Mouse (Mus musculus): Measurements from ENCODE around the gene Pja2. TPM values are rescaled to one million over a fixed set of nuclear protein-coding genes. Genes with fewer than 3 reads are reported as not detected.
"Not testable (repeated sequence)": the region's sequence is repeated elsewhere in the genome, so short reads cannot be mapped to it uniquely, and the experiment has no call there.

Gene Pja2
- polyA plus RNA-seq, 1 experiment: 33.2 TPM

DNA sequence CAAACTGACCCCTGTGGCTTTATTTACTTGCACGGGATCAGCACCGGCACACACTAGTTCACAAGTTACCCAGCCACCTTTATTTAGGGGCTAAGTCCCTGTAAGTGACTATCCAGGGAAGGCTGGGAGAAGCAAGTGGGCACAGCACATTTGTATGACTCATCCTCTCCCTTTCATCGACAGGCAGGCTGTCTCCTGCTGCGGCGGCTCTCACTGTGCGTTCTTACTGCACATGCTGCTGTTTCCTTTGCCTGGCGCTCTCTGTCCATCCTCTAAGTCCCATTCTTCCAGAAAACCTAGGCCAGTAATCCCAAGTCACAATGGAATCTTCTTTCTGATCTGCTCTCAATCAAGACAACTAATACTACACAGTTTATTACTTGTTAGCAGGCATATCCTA is 43.7 kb downstream of the Pja2 start:
- H3K4me1 ChIP-seq (ENCODE audit: control insufficient read depth, insufficient read depth, low read length): no peaks in the 10 kb centered on the region
- no peak overlapping the region for H3K4me3 ChIP-seq (ENCODE audit: insufficient read depth, low read length)
- no peak overlapping the region for H3K27ac ChIP-seq (ENCODE audit: insufficient read depth, low read depth, low read length)
- TF ChIP-seq CTCF (IDR thresholded peaks at IDR 0.05; ENCODE audit: low read depth, low read length) (no peak), POLR2A (IDR thresholded peaks at IDR 0.05; ENCODE audit: borderline replicate concordance, low read depth, low read length) (no peak)

GRCm38 (mm10) chr17:64286836-64287235 is 44.9 kb downstream of the Pja2 start:
- Histone ChIP-seq H3K4me3 (ENCODE audit: insufficient read depth, low read length) (no peak overlapping the region), H3K27ac (ENCODE audit: insufficient read depth, low read depth, low read length) (no peak overlapping the region), H3K4me1 (ENCODE audit: control insufficient read depth, insufficient read depth, low read length) (no peaks in the 10 kb centered on the region)
- TF ChIP-seq CTCF (IDR thresholded peaks at IDR 0.05; ENCODE audit: low read depth, low read length) (no peak), POLR2A (IDR thresholded peaks at IDR 0.05; ENCODE audit: borderline replicate concordance, low read depth, low read length) (no peak)

- H3K4me1 ChIP-seq (ENCODE audit: control insufficient read depth, insufficient read depth, low read length); H3K27ac ChIP-seq (ENCODE audit: insufficient read depth, low read depth, low read length); H3K4me3 ChIP-seq (ENCODE audit: insufficient read depth, low read length): not testable (repeated sequence)
These were observed 50.3 kb downstream of the Pja2 start for GRCm38 (mm10) chr17:64281368-64281767.

- H3K4me1 ChIP-seq (ENCODE audit: control insufficient read depth, insufficient read depth, low read length): no peaks in the 10 kb centered on the region
- H3K27ac ChIP-seq (ENCODE audit: insufficient read depth, low read depth, low read length): no peak overlapping the region
- TF ChIP-seq POLR2A (IDR thresholded peaks at IDR 0.05; ENCODE audit: borderline replicate concordance, low read depth, low read length) (no peak), CTCF (IDR thresholded peaks at IDR 0.05; ENCODE audit: low read depth, low read length) (no peak)
- H3K4me3 ChIP-seq (ENCODE audit: insufficient read depth, low read length): no peak overlapping the region
These were observed 54.0 kb downstream of the Pja2 start for GRCm38 (mm10) chr17:64277649-64278212.

DNA sequence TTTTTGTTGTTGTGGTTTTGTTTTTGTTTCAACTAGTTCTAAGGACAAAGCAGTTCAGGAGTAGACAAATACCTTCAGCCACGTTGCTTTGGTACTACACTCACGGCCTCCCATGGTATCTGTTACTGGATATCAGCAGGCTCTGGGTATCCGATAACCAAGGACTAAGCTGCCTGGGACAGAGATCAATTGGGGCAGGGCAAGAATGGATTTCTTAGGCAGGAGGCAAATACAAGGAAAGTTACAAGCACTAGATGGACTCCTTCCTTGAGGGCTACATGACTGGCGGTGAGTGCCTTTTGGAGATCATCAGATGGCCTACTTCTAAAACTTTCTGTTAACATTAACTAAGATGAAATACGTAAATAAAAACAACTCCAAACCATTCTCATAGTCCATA is 55.0 kb downstream of the Pja2 start:
- no peaks in the 10 kb centered on the region for H3K4me1 ChIP-seq (ENCODE audit: control insufficient read depth, insufficient read depth, low read length)
- no peak overlapping the region for H3K27ac ChIP-seq (ENCODE audit: insufficient read depth, low read depth, low read length)
- no peak for TF ChIP-seq CTCF (IDR thresholded peaks at IDR 0.05; ENCODE audit: low read depth, low read length)
- no peak for TF ChIP-seq POLR2A (IDR thresholded peaks at IDR 0.05; ENCODE audit: borderline replicate concordance, low read depth, low read length)
- H3K4me3 ChIP-seq (ENCODE audit: insufficient read depth, low read length): no peak overlapping the region

DNA sequence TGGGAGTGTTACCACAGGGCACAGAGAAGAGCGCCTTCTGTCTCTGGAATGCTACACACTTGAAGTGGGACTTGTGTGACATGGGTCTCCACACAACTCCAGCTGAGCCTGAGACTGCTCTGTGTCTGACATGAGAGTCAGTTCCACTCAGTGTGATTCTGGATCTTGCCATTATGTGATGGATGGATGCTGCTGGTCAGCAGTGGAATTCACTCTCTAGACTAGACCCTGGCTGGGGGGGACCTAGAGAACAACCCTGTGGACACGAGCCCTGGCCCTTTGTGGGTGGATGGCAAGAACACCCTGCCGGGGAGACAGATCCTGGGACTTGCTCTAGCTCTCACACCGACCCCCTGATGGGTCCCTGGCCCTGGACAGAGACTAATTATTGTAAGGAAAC is 56.5 kb downstream of the Pja2 start:
- H3K4me1 ChIP-seq (ENCODE audit: control insufficient read depth, insufficient read depth, low read length): no peaks in the 10 kb centered on the region
- H3K27ac ChIP-seq (ENCODE audit: insufficient read depth, low read depth, low read length): no peak overlapping the region
- TF ChIP-seq POLR2A (IDR thresholded peaks at IDR 0.05; ENCODE audit: borderline replicate concordance, low read depth, low read length): no peak
- no peak for TF ChIP-seq CTCF (IDR thresholded peaks at IDR 0.05; ENCODE audit: low read depth, low read length)
- H3K4me3 ChIP-seq (ENCODE audit: insufficient read depth, low read length): no peak overlapping the region

DNA sequence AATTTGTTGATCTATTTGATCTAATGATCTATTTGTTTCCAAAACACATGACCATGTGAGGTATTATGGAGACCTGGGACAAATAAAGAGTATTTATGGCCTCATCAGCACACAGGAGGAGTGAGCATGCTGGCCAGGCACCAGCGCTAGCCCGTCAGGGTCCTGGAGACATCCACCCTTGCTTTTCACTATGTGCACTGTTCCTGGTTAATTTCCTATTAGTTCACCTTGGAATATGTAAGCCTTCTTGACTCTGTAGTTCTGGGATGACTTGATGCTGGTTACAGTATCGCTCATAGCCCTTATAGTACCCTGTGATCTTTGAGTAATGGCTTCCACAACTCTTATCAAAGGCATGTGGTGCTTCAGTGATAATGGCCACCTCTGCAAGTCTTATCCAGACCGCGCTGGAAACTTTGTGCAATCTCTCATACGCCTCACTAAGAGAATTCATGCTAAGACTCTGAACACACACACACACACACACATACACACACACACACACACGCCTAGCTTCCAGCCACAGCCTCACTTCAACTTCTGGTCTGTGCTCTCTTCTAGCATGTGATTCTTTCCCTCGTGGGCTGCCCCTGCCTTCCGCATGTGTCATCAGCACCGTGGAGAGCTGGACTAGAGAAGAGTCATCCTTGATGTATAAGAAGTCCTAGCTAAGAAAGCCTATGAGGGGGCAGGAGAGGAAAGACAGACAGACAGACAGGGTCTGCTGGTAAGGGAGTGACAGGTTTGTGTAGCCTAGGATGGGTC is 57.2 kb downstream of the Pja2 start:
- H3K4me1 ChIP-seq (ENCODE audit: control insufficient read depth, insufficient read depth, low read length): no peaks in the 10 kb centered on the region

GRCm38 (mm10) chr17:64260571-64260970 is 71.1 kb downstream of the Pja2 start:
- no peak overlapping the region for H3K27ac ChIP-seq (ENCODE audit: insufficient read depth, low read depth, low read length)
- no peak overlapping the region for H3K4me3 ChIP-seq (ENCODE audit: insufficient read depth, low read length)
- H3K4me1 ChIP-seq (ENCODE audit: control insufficient read depth, insufficient read depth, low read length): no peaks in the 10 kb centered on the region
- TF ChIP-seq POLR2A (IDR thresholded peaks at IDR 0.05; ENCODE audit: borderline replicate concordance, low read depth, low read length): no peak
- no peak for TF ChIP-seq CTCF (IDR thresholded peaks at IDR 0.05; ENCODE audit: low read depth, low read length)

More for the DNA sequence above, 57.2 kb downstream of the Pja2 start:
- Histone ChIP-seq H3K4me3 (ENCODE audit: insufficient read depth, low read length) (no peak overlapping the region), H3K27ac (ENCODE audit: insufficient read depth, low read depth, low read length) (no peak overlapping the region)
- TF ChIP-seq POLR2A (IDR thresholded peaks at IDR 0.05; ENCODE audit: borderline replicate concordance, low read depth, low read length) (no peak), CTCF (IDR thresholded peaks at IDR 0.05; ENCODE audit: low read depth, low read length) (no peak)

DNA sequence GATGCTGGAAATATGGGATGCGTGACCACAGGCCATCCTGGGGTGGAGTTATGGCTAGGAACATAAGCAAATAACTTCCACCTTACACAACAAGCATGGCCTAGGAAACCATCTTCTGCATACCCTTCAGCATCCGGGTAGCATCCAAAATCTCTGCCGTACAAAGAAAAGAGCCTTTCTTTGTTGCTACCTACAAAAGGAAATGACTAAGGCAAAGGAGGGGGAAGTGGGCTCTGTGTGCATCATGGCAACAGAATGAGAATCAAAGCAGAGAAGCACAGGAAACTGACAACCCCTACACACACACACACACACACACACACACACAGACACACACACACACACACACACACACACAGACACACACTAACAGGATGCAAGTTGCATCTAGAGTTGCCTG is 83.5 kb downstream of the Pja2 start:
- no peak overlapping the region for H3K4me3 ChIP-seq (ENCODE audit: insufficient read depth, low read length)
- TF ChIP-seq CTCF (IDR thresholded peaks at IDR 0.05; ENCODE audit: low read depth, low read length) (no peak), POLR2A (IDR thresholded peaks at IDR 0.05; ENCODE audit: borderline replicate concordance, low read depth, low read length) (no peak)
- H3K4me1 ChIP-seq (ENCODE audit: control insufficient read depth, insufficient read depth, low read length): no peaks in the 10 kb centered on the region
- H3K27ac ChIP-seq (ENCODE audit: insufficient read depth, low read depth, low read length): no peak overlapping the region

GRCm38 (mm10) chr17:64242898-64243297 is 88.8 kb downstream of the Pja2 start:
- TF ChIP-seq CTCF (IDR thresholded peaks at IDR 0.05; ENCODE audit: low read depth, low read length): no peak
- TF ChIP-seq POLR2A (IDR thresholded peaks at IDR 0.05; ENCODE audit: borderline replicate concordance, low read depth, low read length): no peak

More at GRCm38 (mm10) chr17:64242898-64243297, 88.8 kb downstream of the Pja2 start:
- no peak overlapping the region for H3K27ac ChIP-seq (ENCODE audit: insufficient read depth, low read depth, low read length)
- H3K4me3 ChIP-seq (ENCODE audit: insufficient read depth, low read length): no peak overlapping the region
- no peaks in the 10 kb centered on the region for H3K4me1 ChIP-seq (ENCODE audit: control insufficient read depth, insufficient read depth, low read length)
